Mouse (Mus musculus) cerebellum, postnatal 25 days (tissue): ENCODE data around the gene Gm4513.
"Not testable (repeated sequence)": the region's sequence is repeated elsewhere in the genome, so short reads cannot be mapped to it uniquely, and the experiment has no call there.

Experiments
- DNase-seq, 2 experiments: peaks; one replicate each; pipeline ENCODE4 v3.0.0; 2021; ENCODE audit warnings: mixed read lengths in 2 of 2

The Gm4513 gene

DNA sequence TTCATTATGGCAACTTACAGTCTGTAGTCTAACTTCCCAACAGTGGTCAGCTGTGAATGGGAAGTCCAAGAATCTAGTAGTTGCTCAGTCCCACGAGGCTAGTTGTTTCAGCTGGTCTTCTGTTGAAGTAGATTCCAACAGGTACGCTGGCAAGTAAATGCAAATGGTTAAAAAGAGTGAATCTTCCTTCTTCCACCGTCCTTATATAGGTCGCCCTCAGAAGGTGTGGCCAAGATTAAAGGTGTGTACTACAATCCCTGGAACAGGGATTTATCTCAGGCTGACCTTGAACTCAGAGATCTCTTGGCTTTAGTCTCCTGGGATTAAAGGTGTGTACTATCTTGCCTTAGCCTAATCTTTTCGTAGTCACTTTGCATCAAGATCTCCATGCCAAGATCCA, at the start of gene Gm4513:
TSS of gene Gm4513 (minus strand) at position 101 of the 400 bp plus-strand sequence.
- not testable (repeated sequence) for DNase-seq

DNA sequence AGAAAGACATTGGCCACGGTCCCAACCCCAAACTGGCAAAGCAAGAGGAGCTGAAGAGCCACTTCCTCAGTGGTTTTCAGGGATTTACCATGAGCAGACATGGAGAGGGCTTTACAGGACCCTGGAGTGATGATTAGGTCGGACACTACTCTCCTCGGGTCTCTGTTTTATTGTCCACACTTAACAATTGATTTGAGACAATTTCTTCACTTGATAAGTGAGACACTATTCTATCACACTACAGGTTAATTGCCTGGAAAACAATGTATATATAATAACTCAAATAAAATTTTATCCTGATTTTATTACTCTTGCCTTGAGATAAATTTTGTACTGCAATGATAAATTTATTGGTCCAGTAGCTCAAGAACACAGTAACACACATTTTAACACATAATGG, 22.7 kb downstream of the Gm4513 start, which contains the start of gene Gm4141:
TSS of gene Gm4141 (minus strand) at position 101 of the 400 bp plus-strand sequence.
- DNase-seq = not testable (repeated sequence)

DNA sequence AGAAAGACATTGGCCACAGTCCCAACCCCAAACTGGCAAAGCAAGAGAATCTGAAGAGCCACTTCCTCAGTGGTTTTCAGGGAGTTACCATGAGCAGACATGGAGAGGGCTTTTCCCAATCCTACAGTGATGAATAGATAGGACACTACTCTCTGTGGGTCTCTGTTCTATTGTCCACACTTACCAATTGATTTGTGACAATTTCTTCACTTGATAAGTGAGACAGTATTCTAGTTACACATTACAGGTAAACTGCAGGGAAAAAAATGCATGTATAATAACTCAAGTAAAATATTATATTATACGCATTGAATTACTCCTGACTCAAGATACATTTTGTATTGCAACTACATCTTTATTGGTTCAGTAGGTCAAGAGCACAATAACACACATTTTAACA, 53.2 kb downstream of the Gm4513 start, which contains the start of gene Gm5726:
TSS of gene Gm5726 (minus strand) at position 101 of the 400 bp plus-strand sequence.
- not testable (repeated sequence) for DNase-seq
